Mouse (Mus musculus) heart, postnatal 0 days (tissue): ENCODE results near the gene Elp5.

Source experiments
- CTCF ChIP-seq: IDR thresholded peaks from 2 replicates; pipeline ENCODE4 v1.5.1; 2016; ENCODE audit warnings: antibody characterized with exemption, control low read depth, low read depth
- EP300 ChIP-seq: IDR thresholded peaks from 2 replicates; pipeline ENCODE4 v1.6.1; 2016; ENCODE audit warnings: antibody characterized with exemption, low read depth

DNA sequence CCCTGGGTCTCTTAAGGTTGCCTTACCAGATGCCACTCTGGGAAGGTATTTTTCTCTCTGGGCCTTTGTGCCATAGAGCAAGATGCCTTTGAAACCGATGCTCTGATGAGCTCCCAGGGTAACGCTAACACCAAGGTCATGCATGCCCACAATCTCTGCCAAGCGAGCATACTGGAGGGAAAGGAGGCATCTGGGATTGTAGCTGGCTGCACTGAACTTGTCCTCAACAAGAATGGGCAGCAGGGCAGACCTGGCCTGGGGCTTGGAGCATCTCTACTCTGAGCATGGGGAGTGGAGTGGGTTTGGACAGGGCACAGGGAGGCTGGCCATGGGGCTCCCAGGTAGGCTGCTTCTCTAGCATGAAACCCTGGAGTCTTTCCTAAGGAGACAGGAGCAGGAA, 31.1 kb upstream of the Elp5 start:
- no peak for TF ChIP-seq CTCF
- no peak for TF ChIP-seq EP300
